Mouse (Mus musculus) lung, adult 2 months (tissue): ENCODE data around the gene Ccdc86.
A peak's percentile ranks its signal among the peaks of the same experiment; 100 is the strongest.

Experiments
- CTCF ChIP-seq: fragments of 200-500 bp; IDR thresholded peaks from 2 replicates; pipeline ENCODE4 v1.5.1; 2011; ENCODE audit warnings: mild to moderate bottlenecking, low read length, control low read depth; ENCODE audit not compliant: insufficient read depth
- POLR2A ChIP-seq: fragments of 200-500 bp; IDR thresholded peaks from 2 replicates; pipeline ENCODE4 v1.6.1; 2011; ENCODE audit warnings: low read depth, mild to moderate bottlenecking, control low read depth, low read length, borderline replicate concordance; ENCODE audit errors: extremely low read depth

- TF ChIP-seq CTCF (no peak), POLR2A (peak; percentile 86)
These were observed 54.0 kb downstream of the Ccdc86 start, which contains the start of gene Prpf19 for GRCm38 (mm10) chr19:10895016-10895528.
